ENCODE assay signal across 15 mouse cellular contexts in genomic region chr15:11975836-11976235, GRCm38 (mm10). TPM values are rescaled to one million over a fixed set of nuclear protein-coding genes. Genes with fewer than 3 reads are reported as not detected.
A peak's percentile ranks its signal among the peaks of the same experiment; 100 is the strongest.
DNase-seq lines count a peak whose midpoint lies in the region; ATAC-seq and TF ChIP-seq lines count a peak whose summit lies in the region.
"Had no signal": no experiment of that assay in that cellular context is flagged by ENCODE, and none has a peak within 500 bp of the region (broad histone marks: within the 10 kb centered on the region; RNA-seq: fewer than 3 reads in every experiment).

No protein-coding gene starts in this region.

- no peaks in the 10 kb centered on the region for H3K27me3 ChIP-seq in hindbrain, postnatal 0 days (ENCODE audit: insufficient read depth, low read length)
- no peaks in the 10 kb centered on the region for H3K27me3 ChIP-seq in hindbrain, embryonic 12.5 days
- H3K27me3 ChIP-seq: embryonic facial prominence, embryonic 12.5 days; liver, embryonic 13.5 days had no signal

- no peaks in the 10 kb centered on the region for H3K9me3 ChIP-seq in hindbrain, postnatal 0 days (ENCODE audit: low read length)
- no peaks in the 10 kb centered on the region for H3K9me3 ChIP-seq in hindbrain, embryonic 12.5 days (replicated peaks)
- H3K9me3 ChIP-seq: embryonic facial prominence, embryonic 12.5 days; forebrain, embryonic 10.5 days; liver, embryonic 13.5 days had no signal

- no peak overlapping the region for H3K9ac ChIP-seq in hindbrain, postnatal 0 days (replicated peaks; ENCODE audit: low read length)
- no peak overlapping the region for H3K9ac ChIP-seq in hindbrain, embryonic 12.5 days
- H3K9ac ChIP-seq: embryonic facial prominence, embryonic 12.5 days; liver, embryonic 13.5 days had no signal

- no peak overlapping the region for H3K27ac ChIP-seq in hindbrain, postnatal 0 days
- no peak overlapping the region for H3K27ac ChIP-seq in hindbrain, embryonic 12.5 days
- H3K27ac ChIP-seq: embryonic facial prominence, embryonic 12.5 days; forebrain, embryonic 10.5 days; liver, embryonic 13.5 days had no signal

- H3K4me2 ChIP-seq in hindbrain, postnatal 0 days (ENCODE audit: low read depth, low read length) = no peak overlapping the region
- no peak overlapping the region for H3K4me2 ChIP-seq in hindbrain, embryonic 12.5 days (replicated peaks)
- H3K4me2 ChIP-seq: embryonic facial prominence, embryonic 12.5 days; liver, embryonic 13.5 days had no signal

- no peak for ATAC-seq in hindbrain, postnatal 0 days
- ATAC-seq in hindbrain, embryonic 12.5 days (ENCODE audit: low FRiP score) = no peak

- H3K4me3 ChIP-seq in hindbrain, postnatal 0 days (ENCODE audit: low read length) = no peak overlapping the region
- no peak overlapping the region for H3K4me3 ChIP-seq in hindbrain, embryonic 12.5 days
- H3K4me3 ChIP-seq: embryonic facial prominence, embryonic 12.5 days; forebrain, embryonic 10.5 days; liver, embryonic 13.5 days; myocyte had no signal

- WGBS in hindbrain, postnatal 0 days = 52% methylated on average over 9 of the region's 9 CpGs
- 85% methylated on average over 9 of the region's 9 CpGs for WGBS in hindbrain, embryonic 12.5 days

- peak; percentile 32 for DNase-seq in hindbrain, postnatal 0 days (ENCODE audit: low spot score)
- peak; percentile 78 for DNase-seq in Muller cell, postnatal 12 days (ENCODE audit: inconsistent ontology term)
- DNase-seq in NIH3T3 (ENCODE audit: low read depth) = peak; percentile 33
- peak; percentile 4 for DNase-seq in induced T-regulatory cell, adult 2 months (ENCODE audit: low read depth)
- no peak for DNase-seq in layer of hippocampus, adult 8-10 months (ENCODE audit: low spot score in 2 of 2)
- no peak for DNase-seq in spleen, postnatal 4 days (ENCODE audit: low spot score in 2 of 2)
- DNase-seq: cerebellum, postnatal 36 days; kidney, adult 11 months; liver, embryonic 13.5 days; right cerebral cortex, postnatal 25 days; thymus, adult 18-20 months had no signal

- H3K36me3 ChIP-seq in hindbrain, postnatal 0 days (ENCODE audit: insufficient read depth, low read length) = peaks cover 5% of the 10 kb centered on the region; the same call in 1 of the 2 replicates
- peaks cover 9% of the 10 kb centered on the region for H3K36me3 ChIP-seq in hindbrain, embryonic 12.5 days

- H3K4me1 ChIP-seq in hindbrain, postnatal 0 days (ENCODE audit: insufficient read depth, low read length) = no peaks in the 10 kb centered on the region
- H3K4me1 ChIP-seq in hindbrain, embryonic 12.5 days = no peaks in the 10 kb centered on the region
- H3K4me1 ChIP-seq: embryonic facial prominence, embryonic 12.5 days; forebrain, embryonic 10.5 days; liver, embryonic 13.5 days had no signal

- TF ChIP-seq CTCF in hindbrain, postnatal 0 days (IDR thresholded peaks at IDR 0.05; ENCODE audit: low read depth) = no peak

RNA-seq across cellular contexts. Expression of gene Sub1, which starts 20.9 kb away (rescaled TPM):
- total RNA-seq in hindbrain, postnatal 0 days (2014; rRNA removed) = 86.7 and 87.2 TPM in 2 replicates
- polyA plus RNA-seq in hindbrain, postnatal 0 days (2015; fragmentation: Nextera tagmentation; extraction: Ambion mirVana) = 585 and 630 TPM in 2 replicates
- polyA plus RNA-seq in hindbrain, embryonic 12.5 days (2016; fragmentation: Nextera tagmentation; extraction: Ambion mirVana) = 659 and 677 TPM in 2 replicates
- total RNA-seq in layer of hippocampus, adult 8-10 months (2022) = 100 to 1,000 TPM; 264 to 299 (median 284) TPM

Comparison
In these comparisons a context has a peak if more than half of its experiments do, and no peak if none do; other contexts are left out.
1. DNase-seq: peak in hindbrain, postnatal 0 days (single experiment), Muller cell, postnatal 12 days (single experiment), NIH3T3 (single experiment) and induced T-regulatory cell, adult 2 months (single experiment); none in layer of hippocampus, adult 8-10 months (0 of 2) and spleen, postnatal 4 days (0 of 2).